Mouse (Mus musculus) heart, embryonic 14.5 days (tissue): ENCODE results near the gene Rsg1. TPM values are rescaled to one million over a fixed set of nuclear protein-coding genes. Genes with fewer than 3 reads are reported as not detected.

ENCODE experiments used
- polyA plus RNA-seq: library from polyadenylated mRNA; unstranded; fragments of >200 nt; fragmentation: Nextera tagmentation; extraction: Ambion mirVana; gene quantifications from 2 replicates; pipeline ENCODE4 v1.2.1, GENCODE M21; 2014

Gene Rsg1
- polyA plus RNA-seq, 1 experiment from 2014 or later: 1.5 TPM

Other genes starting within 250 kb of the Rsg1 start
- 24.7 and 27.2 TPM in 2 replicates for gene Atp13a2, start 227.1 kb upstream of the Rsg1 start, polyA plus RNA-seq
- 243 and 295 TPM in 2 replicates for gene Mfap2, start 203.5 kb upstream of the Rsg1 start, polyA plus RNA-seq
- 3.3 and 4.4 TPM in 2 replicates for gene Crocc, start 153.4 kb upstream of the Rsg1 start, polyA plus RNA-seq
- 33.1 and 34.2 TPM in 2 replicates for gene Necap2, start 135.6 kb upstream of the Rsg1 start, polyA plus RNA-seq
- gene Spata21, start 125.6 kb upstream of the Rsg1 start, polyA plus RNA-seq: not detected in 2 replicates
- 20.8 and 24.0 TPM in 2 replicates for gene Szrd1, start 74.2 kb upstream of the Rsg1 start, polyA plus RNA-seq
- gene Fbxo42, start 66.0 kb upstream of the Rsg1 start, polyA plus RNA-seq: 12.7 and 15.7 TPM in 2 replicates
- gene Arhgef19, start 25.5 kb downstream of the Rsg1 start, polyA plus RNA-seq: 1.1 and 2.6 TPM in 2 replicates
- gene Epha2, start 87.3 kb downstream of the Rsg1 start, polyA plus RNA-seq: 1.9 TPM in 2 replicates
- 0.88 and 0.92 TPM in 2 replicates for gene Fam131c, start 154.3 kb downstream of the Rsg1 start, polyA plus RNA-seq
- gene Clcnka, start 184.8 kb downstream of the Rsg1 start, polyA plus RNA-seq: not detected in 2 replicates
- 0.26 and 1.1 TPM in 2 replicates for gene Clcnkb, start 202.1 kb downstream of the Rsg1 start, polyA plus RNA-seq
- 172 and 266 TPM in 2 replicates for gene Hspb7, start 206.8 kb downstream of the Rsg1 start, polyA plus RNA-seq
- not detected in 2 replicates for gene Srarp, start 222.1 kb downstream of the Rsg1 start, polyA plus RNA-seq
- 16.2 and 18.8 TPM in 2 replicates for gene Zbtb17, start 230.7 kb downstream of the Rsg1 start, polyA plus RNA-seq